Mouse (Mus musculus) mouse trophoblast stem cell (cell line): ENCODE measurements around the gene Zfp626.
"Not testable (repeated sequence)": the region's sequence is repeated elsewhere in the genome, so short reads cannot be mapped to it uniquely, and the experiment has no call there.

Source experiments
- in situ Hi-C, 2 experiments: fragments of 300-500 bp; cut with MseI, MboI; formaldehyde crosslinking; loops; 2 replicates in 1 of 2; 3 replicates in 1 of 2; pipeline ENCODE4 v1.15.1; 2025

The Zfp626 gene

DNA sequence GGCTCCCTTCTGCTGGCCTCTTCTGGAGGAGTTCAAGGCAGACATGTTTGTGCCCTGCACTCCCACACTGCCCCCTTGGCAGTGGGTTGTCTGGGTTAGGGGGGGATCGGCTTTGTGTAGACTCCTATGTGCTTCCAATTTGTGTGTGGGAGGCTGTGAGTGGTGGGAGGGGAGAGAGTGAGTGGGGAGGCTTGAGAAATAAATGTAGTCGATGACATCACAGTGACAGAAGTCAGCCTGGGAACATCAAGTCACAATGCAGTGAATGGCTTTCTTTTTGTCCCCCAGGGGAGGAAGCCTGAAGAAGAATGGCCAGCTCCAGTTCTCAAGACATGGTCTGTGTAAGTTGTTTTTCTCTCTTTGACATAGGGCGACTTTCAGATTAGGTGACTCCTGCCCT, at the start of gene Zfp626:
TSS of gene Zfp626 (plus strand) at position 301 of the 400 bp plus-strand sequence.
- in situ Hi-C loops, result not testable (repeated sequence)

DNA sequence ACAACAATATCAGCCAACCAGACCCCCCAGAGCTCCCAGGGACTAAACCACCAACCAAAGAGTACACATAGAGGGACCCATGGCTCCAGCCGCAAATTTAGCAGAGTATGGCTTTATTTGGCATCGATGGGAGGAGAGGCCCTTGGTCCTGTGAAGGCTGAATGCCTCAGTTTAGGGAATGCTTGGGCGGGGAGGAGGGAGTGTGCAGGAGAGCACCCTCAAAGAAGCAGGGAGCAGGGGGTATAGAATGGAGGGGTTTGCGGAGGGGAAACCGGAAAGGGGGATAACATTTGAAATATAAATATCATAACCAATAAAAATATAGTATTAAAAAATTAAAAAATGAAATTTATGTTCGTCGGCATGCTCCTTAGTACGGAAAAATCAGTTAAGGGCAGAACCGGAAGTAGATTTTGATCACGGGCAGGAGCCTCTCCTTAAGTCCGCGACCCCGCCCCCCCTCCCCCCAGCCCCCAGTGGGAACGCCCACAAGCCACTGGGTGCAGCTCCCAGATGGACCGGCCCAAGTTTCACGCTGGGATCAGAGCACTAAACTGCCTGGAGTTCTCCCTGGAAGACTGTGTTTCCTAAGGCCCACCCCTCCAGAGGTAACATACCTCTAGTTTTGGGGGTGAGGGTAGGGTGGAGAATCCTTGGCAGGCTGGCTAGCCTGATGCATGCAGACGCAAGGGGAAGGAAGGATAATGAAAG, 41.7 kb upstream of the Zfp626 start:
- in situ Hi-C loops, result no loop called here

DNA sequence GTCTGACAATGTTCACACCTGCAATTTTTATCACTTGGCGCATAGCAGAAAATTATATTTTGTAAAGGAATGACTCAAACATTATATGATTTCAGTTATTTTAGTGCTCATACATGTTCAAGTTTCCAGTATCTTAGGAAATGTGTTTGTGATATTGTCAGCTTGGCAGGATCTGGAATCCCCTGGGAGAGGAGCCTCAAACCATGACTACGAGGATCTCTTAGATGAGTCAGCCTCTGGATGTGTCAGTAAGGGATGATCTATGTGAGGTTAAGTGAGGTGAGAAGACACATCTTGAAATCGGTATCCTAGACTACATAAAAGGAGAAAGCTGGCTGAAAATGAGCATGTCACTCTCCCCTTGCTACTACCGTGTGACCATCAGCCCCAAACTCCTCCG, 17.7 kb upstream of the Zfp626 start:
- in situ Hi-C loops, result no loop called here

DNA sequence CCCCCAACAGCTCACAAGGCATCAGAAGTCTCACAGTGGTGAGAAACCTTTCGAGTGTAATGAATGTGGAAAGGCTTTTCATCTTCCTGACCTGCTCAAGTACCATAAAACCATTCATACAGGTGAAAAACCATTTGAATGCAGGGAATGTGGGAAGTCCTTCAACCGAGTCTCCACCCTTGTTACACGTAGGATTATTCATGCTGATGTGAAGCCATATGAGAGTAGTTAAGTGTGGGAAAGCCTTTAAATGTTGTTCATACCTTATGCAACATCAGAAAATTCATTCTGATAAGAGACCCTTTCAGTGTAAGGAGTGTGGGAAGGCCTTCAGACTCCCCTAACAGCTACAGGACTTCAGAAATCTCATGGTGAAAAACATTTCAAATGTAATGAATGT, 13.1 kb upstream of the Zfp626 start:
- in situ Hi-C loops, result not testable (repeated sequence)

DNA sequence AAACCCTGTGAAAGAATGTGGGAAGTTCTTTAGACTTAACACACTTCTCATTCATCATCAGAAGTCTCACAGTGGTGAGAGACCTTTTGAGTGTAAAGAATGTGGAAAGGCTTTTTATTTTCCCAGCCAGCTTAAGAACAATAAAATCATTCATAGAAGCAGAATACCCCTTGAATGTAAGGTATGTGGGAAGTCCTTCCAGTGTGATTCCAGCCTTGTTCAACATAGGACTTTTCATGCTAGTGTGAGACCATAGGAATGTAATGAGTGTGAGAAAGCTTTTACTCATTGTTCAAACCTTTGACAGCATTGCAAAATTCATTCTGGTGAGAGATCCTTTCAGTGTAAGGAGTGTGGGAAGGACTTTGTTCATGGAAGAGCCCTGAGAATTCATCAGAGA, 12.4 kb upstream of the Zfp626 start:
- in situ Hi-C loops, result no loop called here

DNA sequence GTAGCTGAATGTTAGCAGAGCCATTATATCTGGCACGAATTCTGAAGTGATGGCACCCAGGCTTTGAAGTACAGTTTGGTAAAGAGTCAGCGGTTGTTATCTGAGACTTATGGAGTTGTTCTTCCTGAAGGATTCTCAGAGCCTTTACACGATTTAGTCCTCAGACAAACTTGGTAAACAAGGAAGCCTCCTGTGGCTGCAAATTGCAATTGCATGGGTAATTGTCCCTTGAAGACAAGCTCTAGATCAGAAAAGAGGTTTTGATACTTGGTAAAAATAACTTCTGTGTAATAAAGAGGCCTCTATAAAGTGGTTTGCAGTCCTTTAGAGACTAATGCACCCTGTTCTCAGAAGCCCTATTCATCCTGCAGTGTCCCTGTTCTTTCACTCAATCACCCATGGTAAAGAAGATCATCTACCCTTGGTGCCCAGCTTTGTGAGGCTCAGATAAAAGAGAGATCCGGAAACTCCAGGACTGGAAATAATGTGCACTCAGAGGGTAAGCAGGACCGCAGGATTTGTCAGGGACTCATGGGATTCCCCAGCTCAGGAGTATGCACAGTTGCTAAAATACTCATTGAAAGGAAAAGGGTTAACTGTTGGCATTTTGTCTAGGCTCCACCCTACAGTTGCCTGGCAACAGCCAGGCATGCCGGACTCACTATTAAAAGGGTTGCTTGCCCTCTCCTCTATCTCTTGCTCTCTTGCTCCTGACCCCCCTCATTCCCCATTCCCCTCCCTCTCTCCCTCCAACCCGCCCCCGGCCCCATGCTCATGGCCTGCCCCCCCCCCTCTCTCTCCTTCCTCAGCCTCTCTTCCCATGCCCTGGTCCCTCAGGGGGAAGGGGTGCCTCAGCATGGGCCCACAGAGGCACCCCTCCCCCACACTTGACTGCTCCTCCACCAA, 8.8 kb upstream of the Zfp626 start:
- in situ Hi-C loops, result no loop called here

DNA sequence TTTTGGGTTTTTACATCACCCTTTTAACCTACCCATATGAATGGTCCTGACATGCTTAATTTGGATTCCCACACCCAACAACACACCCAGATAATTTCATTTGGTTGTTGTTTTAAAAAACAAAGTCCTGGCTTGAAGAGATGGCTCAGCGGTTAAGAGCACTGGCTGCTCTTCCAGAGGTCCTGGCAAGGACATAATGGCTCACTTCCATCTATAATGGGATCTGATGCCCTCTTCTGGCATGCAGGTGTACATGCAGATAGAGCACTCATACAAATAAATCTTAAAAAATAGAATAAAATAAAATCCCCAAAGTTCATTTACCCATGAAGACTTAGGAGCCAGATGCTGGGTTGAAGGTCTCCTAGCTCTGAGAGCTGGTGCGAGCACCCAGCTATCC, 5.9 kb upstream of the Zfp626 start:
- in situ Hi-C loops, result no loop called here

DNA sequence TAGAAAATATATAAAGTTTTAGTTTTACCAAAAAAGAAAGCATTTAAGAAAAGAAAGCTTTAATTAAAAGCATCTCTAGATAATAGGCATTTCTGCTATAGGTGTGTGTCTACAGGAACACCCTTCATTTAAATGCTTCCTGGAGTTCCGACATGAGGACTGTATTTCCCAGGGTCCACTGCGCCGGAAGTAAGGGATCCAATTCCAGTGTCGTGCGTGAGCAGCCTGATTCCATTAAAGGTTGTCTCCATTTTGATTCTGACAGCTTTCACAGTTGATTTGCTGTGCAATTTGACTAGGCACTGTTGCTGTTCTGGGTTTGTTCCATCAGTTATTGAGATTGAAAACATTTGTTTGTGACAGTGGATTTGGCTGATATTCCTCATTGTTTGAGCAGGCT, 4.0 kb upstream of the Zfp626 start:
- in situ Hi-C loops, result no loop called here

DNA sequence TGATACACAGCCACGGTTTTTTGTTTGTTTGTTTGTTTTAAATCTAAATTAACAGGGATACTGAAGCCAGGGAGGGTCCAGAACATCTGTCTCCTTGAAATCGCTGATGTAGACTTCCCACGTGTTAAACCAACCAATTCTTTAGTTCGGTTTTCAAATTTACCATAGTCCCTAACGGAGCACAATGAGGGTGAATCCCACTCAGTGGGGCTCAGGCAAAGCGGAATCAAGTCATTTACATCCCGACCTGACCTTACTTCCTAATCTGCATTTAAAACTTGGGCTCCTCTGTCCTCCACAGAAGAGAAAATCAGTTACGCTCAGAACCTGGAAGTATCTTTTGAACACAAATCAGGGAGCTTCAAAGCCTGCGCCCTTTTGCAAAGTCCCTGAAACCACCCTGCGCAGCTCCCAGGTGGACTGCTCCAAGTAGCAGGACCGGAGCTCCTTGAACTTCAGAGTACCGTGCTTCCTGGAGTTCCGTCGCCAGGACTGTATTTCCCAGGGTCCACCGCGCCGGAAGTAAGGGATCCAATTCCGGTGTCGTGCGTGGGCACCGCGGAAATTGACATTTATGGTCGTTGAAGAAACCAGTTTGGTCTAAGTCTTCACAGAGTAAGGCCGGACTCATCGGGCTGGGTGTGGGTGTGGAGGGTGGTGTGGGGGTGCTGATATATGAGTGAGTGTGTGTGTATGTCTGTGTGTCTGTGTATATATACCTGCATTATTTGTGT, 2.5 kb upstream of the Zfp626 start:
- in situ Hi-C loops, result no loop called here

DNA sequence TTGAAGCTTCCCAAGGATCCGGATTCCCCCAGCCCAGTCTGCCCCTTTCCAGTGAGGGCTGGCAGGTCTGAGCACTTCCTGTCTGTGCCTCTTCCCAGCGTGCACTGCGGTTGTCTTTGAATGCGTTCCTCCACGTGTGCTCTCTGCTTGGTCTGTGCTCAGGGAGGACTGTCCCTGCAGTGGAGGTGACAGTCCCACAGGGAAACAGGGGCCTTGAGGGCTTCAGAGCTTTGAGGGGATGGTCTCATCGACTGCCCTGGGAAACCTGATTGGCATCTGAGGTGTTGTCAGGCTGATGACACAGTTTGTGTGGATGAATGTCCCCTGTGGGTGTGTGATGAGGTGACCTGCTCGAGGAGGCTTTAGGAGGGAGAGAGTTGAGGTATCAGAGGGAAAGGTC, 309 bp downstream of the Zfp626 start:
- in situ Hi-C loops, result not testable (repeated sequence)

DNA sequence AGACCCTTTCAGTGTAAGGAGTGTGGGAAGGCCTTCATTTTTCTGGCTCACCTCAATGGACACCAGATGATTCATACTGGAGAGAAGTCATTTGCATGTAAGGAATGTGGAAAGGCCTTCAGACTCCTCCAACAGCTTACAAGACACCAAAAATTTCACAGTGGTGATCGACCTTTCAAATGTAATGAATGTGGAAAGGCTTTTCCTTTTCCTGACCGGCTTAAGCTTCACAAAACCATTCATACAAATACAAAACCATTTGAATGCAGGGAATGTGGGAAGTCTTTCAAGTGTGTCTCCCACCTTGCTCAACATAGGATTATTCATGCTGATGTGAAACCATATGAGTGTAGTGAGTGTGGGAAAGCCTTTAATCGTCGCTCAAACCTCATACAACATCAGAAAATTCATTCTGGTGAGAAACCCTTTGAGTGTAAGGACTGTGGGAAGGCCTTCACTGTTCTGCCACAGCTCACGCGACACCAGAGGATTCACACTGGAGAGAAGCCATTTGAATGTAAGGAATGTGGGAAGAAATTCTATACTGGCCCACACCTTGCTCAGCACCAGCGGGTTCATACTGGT, 11.6 kb downstream of the Zfp626 start:
- in situ Hi-C loops, result no loop called here

DNA sequence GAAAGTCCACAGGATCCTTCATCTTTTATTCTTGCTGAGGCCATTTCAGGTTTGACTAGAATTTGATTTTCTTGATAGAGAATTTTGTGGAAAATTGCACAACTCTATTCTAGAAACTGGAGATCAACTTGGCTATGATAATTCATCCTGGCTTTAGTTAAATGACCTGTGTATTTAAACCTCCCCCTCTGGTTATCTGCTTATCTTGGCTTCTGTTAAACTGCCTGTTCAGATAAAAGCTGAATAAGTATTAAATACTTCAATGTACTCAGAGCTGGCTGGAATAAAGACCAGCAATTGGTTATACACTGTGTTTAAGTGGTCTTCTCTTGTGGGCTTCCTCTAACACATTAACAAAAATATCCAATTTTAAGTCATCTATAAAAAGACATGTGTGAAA, 15.6 kb downstream of the Zfp626 start:
- in situ Hi-C loops, result no loop called here

DNA sequence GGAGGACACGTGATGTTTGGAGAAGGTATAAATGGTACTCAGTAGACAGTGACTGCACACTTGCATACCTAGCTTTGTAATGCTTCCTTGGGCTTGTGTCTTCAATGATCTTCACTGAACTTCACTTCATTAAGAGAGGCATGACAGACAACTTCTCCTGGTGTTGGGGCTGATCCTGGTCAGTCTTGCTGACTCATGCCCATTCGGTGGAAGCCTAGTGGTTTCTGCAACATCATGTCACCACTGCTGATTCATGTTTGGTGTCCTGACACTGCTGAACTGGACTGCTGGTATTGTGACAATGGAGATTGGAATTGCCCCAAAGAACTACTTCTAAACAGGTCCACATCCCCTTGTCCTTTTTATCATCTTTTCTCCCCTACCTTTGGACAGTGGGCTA, 27.1 kb downstream of the Zfp626 start:
- in situ Hi-C loops, result no loop called here

DNA sequence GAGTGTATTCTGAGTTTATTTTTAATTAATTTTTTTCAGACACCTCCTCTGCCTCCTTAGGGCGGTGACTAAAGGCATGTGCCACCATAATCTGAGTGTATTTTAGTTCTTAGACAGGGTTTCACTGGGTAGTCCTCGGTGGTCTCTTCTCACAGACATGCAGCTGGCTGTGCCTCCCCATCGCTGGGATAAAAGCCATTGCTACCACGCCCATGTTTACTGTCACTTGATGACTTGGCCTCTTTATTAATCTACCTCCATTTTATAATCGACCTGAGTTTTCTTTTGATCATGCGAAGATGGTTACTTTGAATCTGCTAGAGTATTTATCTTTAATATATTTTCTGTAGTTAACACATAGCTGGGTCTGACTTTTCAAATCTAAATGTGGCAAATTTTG, 30.9 kb downstream of the Zfp626 start:
- in situ Hi-C loops, result no loop called here

DNA sequence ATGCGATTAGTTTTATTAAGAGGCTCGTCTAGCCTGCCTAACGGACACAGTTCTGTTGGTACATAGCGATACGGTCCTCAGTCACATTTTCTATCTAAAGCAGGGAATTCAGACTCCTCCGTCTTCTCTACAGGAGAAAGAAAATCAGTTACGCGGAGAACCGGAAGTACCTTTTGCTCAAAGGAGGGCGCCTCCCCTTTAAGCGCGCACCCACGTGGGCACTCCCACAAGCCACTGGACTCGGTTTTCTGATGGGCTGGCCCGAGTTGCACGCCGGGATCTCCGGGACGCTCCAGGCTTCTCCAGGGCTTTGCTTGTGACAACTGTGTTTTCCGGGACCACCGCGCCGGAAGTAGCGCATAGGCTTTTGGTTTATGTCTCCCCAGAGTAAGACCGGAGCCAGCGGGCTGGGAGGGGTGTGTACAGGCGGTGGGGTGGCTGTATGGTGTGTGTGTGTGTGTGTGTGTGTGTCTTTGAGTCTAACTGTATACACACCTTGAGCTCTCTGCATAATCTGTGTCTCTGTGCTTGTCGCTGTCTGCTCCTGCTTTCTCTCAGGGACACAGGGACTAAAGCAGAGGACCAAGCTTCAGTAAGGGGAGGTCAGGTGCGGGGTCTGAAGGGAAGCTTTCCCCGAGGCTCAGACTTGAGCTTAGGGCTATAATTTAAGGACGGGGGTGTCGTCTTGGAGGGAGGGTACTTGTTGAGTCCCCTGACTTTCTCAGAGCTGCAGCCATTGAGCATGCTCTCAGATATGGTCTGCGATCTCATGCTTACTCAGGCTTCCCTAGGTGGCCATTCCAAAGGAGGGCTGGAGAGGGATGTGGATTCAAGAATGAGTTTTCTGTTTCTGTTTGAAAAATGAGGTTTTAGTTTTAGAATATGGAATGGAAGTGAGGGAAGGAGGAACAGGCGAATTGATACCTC, 31.6 kb downstream of the Zfp626 start, which contains the start of gene Zfp59:
TSS of gene Zfp59 (plus strand) at position 285 of the 927 bp plus-strand sequence.
- in situ Hi-C loops, result no loop called here

DNA sequence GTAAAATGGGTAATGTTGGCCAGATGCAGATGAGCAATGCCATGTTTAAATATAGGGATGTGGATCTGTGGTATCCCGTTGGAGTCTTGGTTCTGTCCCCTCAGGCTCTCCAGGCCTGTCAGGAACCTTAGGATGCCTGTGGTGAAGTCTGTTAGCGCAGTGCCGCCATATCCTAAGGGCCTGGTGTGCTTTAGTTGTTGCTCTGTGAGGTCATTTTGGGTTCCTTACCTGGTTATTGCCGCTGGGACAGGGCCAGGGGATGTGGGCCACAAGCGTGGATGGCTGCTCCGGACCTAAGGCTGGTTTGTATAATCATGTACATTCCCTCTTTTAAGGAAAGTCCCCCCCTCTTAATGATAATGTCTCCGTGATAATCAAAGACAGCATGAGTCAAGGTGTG, 32.6 kb downstream of the Zfp626 start:
- in situ Hi-C loops, result no loop called here

DNA sequence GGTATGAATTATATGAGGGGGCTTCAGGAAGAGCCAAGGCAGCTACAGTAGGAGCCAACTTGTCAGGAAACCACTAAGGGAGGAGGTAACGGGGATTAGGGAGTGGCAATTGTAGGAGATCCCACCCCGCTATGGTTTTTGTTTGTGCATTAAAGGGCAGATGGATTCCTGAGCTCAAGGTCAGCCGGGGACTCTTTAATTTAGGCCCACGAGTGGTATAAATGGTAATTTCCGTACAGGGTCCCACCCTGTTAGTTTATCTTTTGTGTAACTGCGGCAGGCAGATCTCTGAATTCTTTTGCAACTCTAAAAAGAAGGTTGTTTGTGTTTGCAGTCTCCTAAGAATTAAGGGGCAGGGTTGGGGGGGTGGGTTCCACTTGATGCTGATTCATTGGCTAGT, 33.1 kb downstream of the Zfp626 start:
- in situ Hi-C loops, result no loop called here

DNA sequence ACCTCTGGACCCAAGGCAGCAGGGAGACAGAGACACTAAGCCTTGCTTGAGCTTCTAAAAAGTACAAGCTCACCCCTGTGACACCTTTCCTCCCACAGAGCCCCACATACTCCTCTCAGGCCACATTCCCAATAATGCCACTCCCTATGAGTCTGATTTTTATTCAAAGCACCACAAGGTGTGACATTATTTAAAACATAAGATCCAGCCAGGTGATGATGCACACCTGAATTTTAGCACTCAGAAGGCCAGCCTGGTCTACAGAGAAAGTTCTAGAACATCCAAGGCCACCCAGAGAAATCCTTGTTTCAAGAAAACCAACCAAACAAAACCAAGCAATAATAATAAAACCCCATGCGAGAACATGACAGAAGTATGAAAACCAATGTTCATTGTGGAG, 50.2 kb downstream of the Zfp626 start, which contains the start of gene Zfp607a:
TSS of gene Zfp607a (plus strand) at position 301 of the 400 bp plus-strand sequence.
- in situ Hi-C loops, result no loop called here

DNA sequence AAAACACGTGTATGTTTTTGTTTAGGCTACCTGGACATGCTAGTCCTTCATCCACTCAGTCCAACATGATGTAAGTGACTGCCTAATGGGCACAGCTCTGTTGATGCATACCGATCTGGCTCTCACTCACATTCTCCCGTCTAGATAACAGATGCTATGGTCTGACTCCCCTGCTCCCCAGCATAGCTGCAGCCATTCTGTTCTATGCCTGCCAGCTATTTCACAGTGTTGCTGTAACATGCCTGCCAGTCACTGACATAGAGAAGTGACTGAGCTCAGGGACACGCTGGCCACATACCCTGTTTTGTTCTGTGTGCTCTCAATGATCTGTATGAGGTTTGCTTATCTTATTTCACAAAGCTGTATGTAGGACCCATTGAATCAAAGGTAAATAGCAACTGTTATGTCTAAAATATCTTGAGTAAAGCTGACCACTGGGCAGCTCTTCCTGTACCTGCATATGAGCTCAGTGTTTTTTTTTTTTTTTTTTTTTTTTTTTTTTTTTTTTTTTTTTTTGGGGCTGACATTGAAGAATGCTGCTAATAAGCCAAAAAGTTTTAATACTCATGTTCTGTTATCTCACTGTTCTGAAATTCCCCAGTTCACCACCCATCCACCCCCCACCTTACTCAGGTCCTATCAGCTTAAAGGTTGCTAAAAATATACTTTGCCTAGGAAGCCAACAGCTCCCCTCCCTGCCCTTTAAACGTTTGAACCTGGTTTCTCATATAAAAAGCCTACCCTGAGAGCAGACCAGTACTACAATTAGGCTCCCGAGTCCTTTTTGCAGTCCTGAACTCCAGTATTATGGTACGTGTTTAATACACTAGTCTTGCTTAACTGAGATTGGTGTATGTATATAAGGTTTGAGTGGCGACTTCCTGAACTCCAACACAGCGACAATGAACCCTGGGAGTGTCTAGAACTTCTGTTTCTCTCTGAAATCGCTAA, 52.6 kb downstream of the Zfp626 start:
- in situ Hi-C loops, result no loop called here
